Mouse (Mus musculus): ENCODE measurements around the gene Pgls. TPM values are rescaled to one million over a fixed set of nuclear protein-coding genes. Genes with fewer than 3 reads are reported as not detected.

Gene Pgls
- polyA plus RNA-seq, 1 experiment from 2014 or later = 205 TPM

GRCm38 (mm10) chr8:71601939-71602665 is 10.1 kb downstream of the Pgls start:
- WGBS = 4% methylated on average over 65 of the region's 65 CpGs
- Histone ChIP-seq H3K36me3 (ENCODE audit: control insufficient read depth, insufficient read depth) (no peaks in the 10 kb centered on the region), H3K27me3 (ENCODE audit: control insufficient read depth, insufficient read depth, low read length) (peaks cover 25% of the 10 kb centered on the region), H3K27ac (ENCODE audit: low read length) (no peak overlapping the region), H3K9me3 (replicated peaks; ENCODE audit: control insufficient read depth, low read length) (no peaks in the 10 kb centered on the region), H3K4me2 (ENCODE audit: low read depth, low read length) (peak overlapping the region; percentile 61), H3K4me1 (ENCODE audit: control insufficient read depth, insufficient read depth, low read length) (peaks cover 16% of the 10 kb centered on the region), H3K4me3 (ENCODE audit: low read length) (peak overlapping the region; percentile 46), H3K9ac (ENCODE audit: low read length) (peak overlapping the region; percentile 47)
- no peak; the same call in 1 of the 2 replicates for ATAC-seq (replicated peaks; ENCODE audit: extremely low read depth, insufficient read depth, low FRiP score)

GRCm38 (mm10) chr8:71602666-71603334 is 10.8 kb downstream of the Pgls start:
- 1% methylated on average over 32 of the region's 32 CpGs for WGBS

GRCm38 (mm10) chr8:71604021-71604420 is 12.0 kb downstream of the Pgls start:
- Histone ChIP-seq H3K4me3 (ENCODE audit: low read length) (no peak overlapping the region), H3K27me3 (ENCODE audit: control insufficient read depth, insufficient read depth, low read length) (peaks cover 25% of the 10 kb centered on the region), H3K9me3 (replicated peaks; ENCODE audit: control insufficient read depth, low read length) (no peaks in the 10 kb centered on the region), H3K4me1 (ENCODE audit: control insufficient read depth, insufficient read depth, low read length) (peaks cover 16% of the 10 kb centered on the region), H3K27ac (ENCODE audit: low read length) (no peak overlapping the region), H3K4me2 (ENCODE audit: low read depth, low read length) (no peak overlapping the region), H3K9ac (ENCODE audit: low read length) (no peak overlapping the region), H3K36me3 (ENCODE audit: control insufficient read depth, insufficient read depth) (no peaks in the 10 kb centered on the region)
- ATAC-seq (replicated peaks; ENCODE audit: extremely low read depth, insufficient read depth, low FRiP score) = no peak
- 68% methylated on average over 7 of the region's 7 CpGs for WGBS

More at GRCm38 (mm10) chr8:71602666-71603334, 10.8 kb downstream of the Pgls start:
- Histone ChIP-seq H3K27ac (ENCODE audit: low read length) (no peak overlapping the region), H3K9ac (ENCODE audit: low read length) (peak overlapping the region; percentile 1; the same call in 1 of the 2 replicates), H3K36me3 (ENCODE audit: control insufficient read depth, insufficient read depth) (no peaks in the 10 kb centered on the region), H3K4me1 (ENCODE audit: control insufficient read depth, insufficient read depth, low read length) (peaks cover 16% of the 10 kb centered on the region), H3K27me3 (ENCODE audit: control insufficient read depth, insufficient read depth, low read length) (peaks cover 25% of the 10 kb centered on the region), H3K9me3 (replicated peaks; ENCODE audit: control insufficient read depth, low read length) (no peaks in the 10 kb centered on the region), H3K4me3 (ENCODE audit: low read length) (peak overlapping the region; percentile 46), H3K4me2 (ENCODE audit: low read depth, low read length) (peak overlapping the region; percentile 61)
- peak; percentile 62 for ATAC-seq (replicated peaks; ENCODE audit: extremely low read depth, insufficient read depth, low FRiP score)

GRCm38 (mm10) chr8:71610822-71611651 is 19.1 kb downstream of the Pgls start, which contains the start of gene Colgalt1:
TSS of gene Colgalt1 (plus strand) at chr8:71610998.
- peak within 1 kb of the TSS; percentile 69 for H3K4me2 ChIP-seq (ENCODE audit: low read depth, low read length)
- peak; percentile 99 for ATAC-seq (replicated peaks; ENCODE audit: extremely low read depth, insufficient read depth, low FRiP score)
- peaks cover 12% of the 10 kb centered on the region for H3K4me1 ChIP-seq (ENCODE audit: control insufficient read depth, insufficient read depth, low read length)
- peak within 1 kb of the TSS; percentile 76 for H3K4me3 ChIP-seq (ENCODE audit: low read length)
- under 1% methylated on average over 82 of the region's 82 CpGs for WGBS
- peak within 1 kb of the TSS; percentile 77 for H3K27ac ChIP-seq (ENCODE audit: low read length)
- H3K9ac ChIP-seq (ENCODE audit: low read length) = peak within 1 kb of the TSS; percentile 84
- no peaks in the 10 kb centered on the region for H3K27me3 ChIP-seq (ENCODE audit: control insufficient read depth, insufficient read depth, low read length)
- peaks cover 10% of the 10 kb centered on the region for H3K36me3 ChIP-seq (ENCODE audit: control insufficient read depth, insufficient read depth)
- H3K9me3 ChIP-seq (replicated peaks; ENCODE audit: control insufficient read depth, low read length) = no peaks in the 10 kb centered on the region

- Histone ChIP-seq H3K9me3 (replicated peaks; ENCODE audit: control insufficient read depth, low read length) (no peaks in the 10 kb centered on the region), H3K9ac (ENCODE audit: low read length) (peak overlapping the region; percentile 84), H3K4me1 (ENCODE audit: control insufficient read depth, insufficient read depth, low read length) (peaks cover 12% of the 10 kb centered on the region), H3K36me3 (ENCODE audit: control insufficient read depth, insufficient read depth) (peaks cover 18% of the 10 kb centered on the region), H3K27ac (ENCODE audit: low read length) (no peak overlapping the region), H3K27me3 (ENCODE audit: control insufficient read depth, insufficient read depth, low read length) (no peaks in the 10 kb centered on the region), H3K4me3 (ENCODE audit: low read length) (peak overlapping the region; percentile 76), H3K4me2 (ENCODE audit: low read depth, low read length) (peak overlapping the region; percentile 69)
- no peak for ATAC-seq (replicated peaks; ENCODE audit: extremely low read depth, insufficient read depth, low FRiP score)
- WGBS = 43% methylated on average over 5 of the region's 5 CpGs
Measured at GRCm38 (mm10) chr8:71612141-71612540, 20.2 kb downstream of the Pgls start.

GRCm38 (mm10) chr8:71613418-71613817 is 21.4 kb downstream of the Pgls start:
- Histone ChIP-seq H3K4me3 (ENCODE audit: low read length) (no peak overlapping the region), H3K4me1 (ENCODE audit: control insufficient read depth, insufficient read depth, low read length) (peaks cover 12% of the 10 kb centered on the region), H3K27me3 (ENCODE audit: control insufficient read depth, insufficient read depth, low read length) (no peaks in the 10 kb centered on the region), H3K9me3 (replicated peaks; ENCODE audit: control insufficient read depth, low read length) (no peaks in the 10 kb centered on the region), H3K36me3 (ENCODE audit: control insufficient read depth, insufficient read depth) (peaks cover 31% of the 10 kb centered on the region), H3K27ac (ENCODE audit: low read length) (no peak overlapping the region), H3K9ac (ENCODE audit: low read length) (no peak overlapping the region), H3K4me2 (ENCODE audit: low read depth, low read length) (no peak overlapping the region)
- 54% methylated on average over 4 of the region's 4 CpGs for WGBS
- no peak for ATAC-seq (replicated peaks; ENCODE audit: extremely low read depth, insufficient read depth, low FRiP score)

- ATAC-seq (replicated peaks; ENCODE audit: extremely low read depth, insufficient read depth, low FRiP score) = no peak
- H3K4me2 ChIP-seq (ENCODE audit: low read depth, low read length) = no peak overlapping the region
Measured at GRCm38 (mm10) chr8:71619786-71620185, 27.8 kb downstream of the Pgls start.

GRCm38 (mm10) chr8:71625088-71625487 is 33.1 kb downstream of the Pgls start:
- 89% methylated on average over 1 of the region's 1 CpGs for WGBS
- Histone ChIP-seq H3K36me3 (ENCODE audit: control insufficient read depth, insufficient read depth) (peaks cover 52% of the 10 kb centered on the region), H3K4me2 (ENCODE audit: low read depth, low read length) (no peak overlapping the region), H3K27me3 (ENCODE audit: control insufficient read depth, insufficient read depth, low read length) (peaks cover 3% of the 10 kb centered on the region), H3K27ac (ENCODE audit: low read length) (no peak overlapping the region), H3K9ac (ENCODE audit: low read length) (no peak overlapping the region), H3K9me3 (replicated peaks; ENCODE audit: control insufficient read depth, low read length) (peaks cover 25% of the 10 kb centered on the region), H3K4me1 (ENCODE audit: control insufficient read depth, insufficient read depth, low read length) (peaks cover 16% of the 10 kb centered on the region), H3K4me3 (ENCODE audit: low read length) (no peak overlapping the region)
- ATAC-seq (replicated peaks; ENCODE audit: extremely low read depth, insufficient read depth, low FRiP score) = no peak

More at GRCm38 (mm10) chr8:71619786-71620185, 27.8 kb downstream of the Pgls start:
- no peak overlapping the region for H3K9ac ChIP-seq (ENCODE audit: low read length)
- no peak overlapping the region for H3K4me3 ChIP-seq (ENCODE audit: low read length)
- whole genome bisulfite sequencing = 93% methylated on average over 2 of the region's 2 CpGs
- peaks cover 84% of the 10 kb centered on the region for H3K36me3 ChIP-seq (ENCODE audit: control insufficient read depth, insufficient read depth)
- no peaks in the 10 kb centered on the region for H3K4me1 ChIP-seq (ENCODE audit: control insufficient read depth, insufficient read depth, low read length)
- no peak overlapping the region for H3K27ac ChIP-seq (ENCODE audit: low read length)
- peaks cover 25% of the 10 kb centered on the region for H3K9me3 ChIP-seq (replicated peaks; ENCODE audit: control insufficient read depth, low read length)
- no peaks in the 10 kb centered on the region for H3K27me3 ChIP-seq (ENCODE audit: control insufficient read depth, insufficient read depth, low read length)
